Mouse (Mus musculus) colon, adult 2 months (tissue): ENCODE data around the gene Rgs7. TPM values are rescaled to one million over a fixed set of nuclear protein-coding genes. Genes with fewer than 3 reads are reported as not detected.

Experiments
- polyA plus RNA-seq: library from polyadenylated mRNA; depleted of rRNA; stranded (reverse); fragments of >200 nt; gene quantifications from 2 replicates; pipeline ENCODE4 v1.2.3, GENCODE M21; 2012; rRNA removed

Rgs7 gene
- polyA plus RNA-seq = 0.37 and 0.63 TPM in 2 replicates

GRCm38 (mm10) chr1:175491861-175492682 lies at the start of gene Rgs7:
TSS of gene Rgs7 (minus strand) at chr1:175492500.

Other genes starting within 250 kb of the Rgs7 start
- gene Kmo, start 127.9 kb upstream of the Rgs7 start, polyA plus RNA-seq = 0.23 and 0.37 TPM in 2 replicates
- 26.1 and 26.6 TPM in 2 replicates for gene Fh1, start 133.1 kb upstream of the Rgs7 start, polyA plus RNA-seq
- 3.5 and 4.3 TPM in 2 replicates for gene Opn3, start 200.3 kb upstream of the Rgs7 start, polyA plus RNA-seq
- gene Chml, start 200.4 kb upstream of the Rgs7 start, polyA plus RNA-seq = 20.1 and 27.8 TPM in 2 replicates
- gene Wdr64, start 206.1 kb upstream of the Rgs7 start, polyA plus RNA-seq = not detected in 2 replicates